Mouse (Mus musculus) gastrocnemius, postnatal 36 days (tissue): ENCODE data around the gene Rpap3. TPM values are rescaled to one million over a fixed set of nuclear protein-coding genes. Genes with fewer than 3 reads are reported as not detected.
A peak's percentile ranks its signal among the peaks of the same experiment; 100 is the strongest.
"Not testable (repeated sequence)": the region's sequence is repeated elsewhere in the genome, so short reads cannot be mapped to it uniquely, and the experiment has no call there.

Experiments used
- DNase-seq, 2 experiments: peaks; one replicate each; pipeline ENCODE4 v3.0.0; 2022
- intact Hi-C: fragments of 180-260 bp; cut with DNase I; formaldehyde crosslinking; loops from one replicate; pipeline ENCODE4 v1.15.1; 2025
- total RNA-seq, 2 experiments: library from RNA; stranded (reverse); gene quantifications; 2 replicates each; pipeline ENCODE4 v1.2.3; 2021

Rpap3 gene
- total RNA-seq, 2 experiments from 2014 or later: 9.8 to 12.4 TPM

DNA sequence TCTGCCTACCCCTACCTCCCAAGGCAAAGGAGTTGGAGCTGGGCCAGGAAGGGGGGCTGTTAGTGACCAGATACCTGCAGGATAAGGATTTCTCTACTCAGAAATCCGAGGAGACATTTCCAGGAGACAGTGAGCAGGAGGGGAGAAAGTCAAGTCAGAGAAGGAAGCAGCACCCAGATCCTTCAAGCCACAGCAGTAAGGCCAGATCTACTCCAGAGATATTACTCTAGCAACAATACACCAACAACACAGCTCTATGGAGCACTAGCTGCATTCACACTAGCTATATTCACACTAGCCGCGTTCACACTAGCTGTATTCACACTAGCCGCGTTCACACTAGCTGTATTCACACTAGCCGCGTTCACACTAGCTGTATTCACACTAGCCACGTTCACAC is 9.5 kb upstream of the Rpap3 start:
- DNase-seq: no peak
- intact Hi-C loops: loop anchor here (5.0 kb wide), 1 partner anchor 237 kb away; no protein-coding TSS in a partner anchor

DNA sequence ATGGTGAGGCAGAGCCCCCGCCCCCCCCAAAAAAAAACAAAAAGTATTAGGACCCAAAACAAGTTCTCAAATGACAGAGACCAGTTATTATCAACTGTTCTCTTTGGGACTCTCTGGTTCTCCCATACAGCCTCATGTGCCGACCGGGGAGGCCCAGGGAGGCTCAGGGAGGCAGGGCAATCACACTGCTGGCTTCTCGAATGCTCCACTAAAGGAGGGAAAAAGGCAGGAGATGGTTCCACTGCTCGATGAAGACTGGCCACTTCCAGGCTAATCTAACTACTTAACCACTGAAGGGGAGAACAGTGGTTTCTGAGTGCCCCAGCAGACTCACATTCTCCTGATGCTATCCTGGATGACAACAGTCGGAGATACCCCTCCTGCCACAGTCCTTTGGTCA is 6.9 kb upstream of the Rpap3 start:
- DNase-seq: no peak
- intact Hi-C loops: no loop called here

GRCm38 (mm10) chr15:97710906-97711305 is 5.3 kb upstream of the Rpap3 start:
- DNase-seq: no peak
- intact Hi-C loops: loop anchor here (2.0 kb wide), 1 partner anchor 144 kb away; no protein-coding TSS in a partner anchor

GRCm38 (mm10) chr15:97696616-97697015 is 9.0 kb downstream of the Rpap3 start:
- no peak for DNase-seq
- intact Hi-C loops: no loop called here

GRCm38 (mm10) chr15:97693411-97693810 is 12.2 kb downstream of the Rpap3 start:
- intact Hi-C loops: no loop called here
- DNase-seq: no peak

DNA sequence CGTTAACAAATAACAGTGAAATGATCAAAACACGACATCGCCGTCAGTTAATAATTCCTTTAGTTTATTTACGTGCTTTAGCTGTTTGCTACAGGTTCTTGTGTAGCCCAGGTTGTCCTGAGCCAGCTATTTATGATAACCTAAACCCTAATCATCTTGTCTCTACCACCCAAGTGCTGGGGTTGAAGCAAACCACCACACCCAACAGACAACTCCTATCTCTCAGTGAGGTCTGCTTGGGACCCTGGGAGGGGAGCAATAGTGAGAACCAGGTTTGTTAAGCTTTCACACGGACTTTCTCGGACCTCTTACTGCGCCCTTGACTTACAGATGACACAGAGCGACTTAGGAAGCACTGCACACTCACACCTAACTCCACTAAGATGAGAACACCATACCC is 21.5 kb downstream of the Rpap3 start:
- intact Hi-C loops: no loop called here
- no peak for DNase-seq

GRCm38 (mm10) chr15:97682053-97682452 is 23.6 kb downstream of the Rpap3 start:
- intact Hi-C loops: no loop called here
- DNase-seq: no peak

- intact Hi-C loops: no loop called here
- DNase-seq: peak in 1 of 2 experiments; percentile 17
Observed at GRCm38 (mm10) chr15:97679991-97680681, 25.5 kb downstream of the Rpap3 start.

GRCm38 (mm10) chr15:97677341-97677740 is 28.3 kb downstream of the Rpap3 start:
- intact Hi-C loops: no loop called here
- DNase-seq: no peak

- intact Hi-C loops: no loop called here
- no peak for DNase-seq
Observed at GRCm38 (mm10) chr15:97675927-97676326, 29.7 kb downstream of the Rpap3 start.

DNA sequence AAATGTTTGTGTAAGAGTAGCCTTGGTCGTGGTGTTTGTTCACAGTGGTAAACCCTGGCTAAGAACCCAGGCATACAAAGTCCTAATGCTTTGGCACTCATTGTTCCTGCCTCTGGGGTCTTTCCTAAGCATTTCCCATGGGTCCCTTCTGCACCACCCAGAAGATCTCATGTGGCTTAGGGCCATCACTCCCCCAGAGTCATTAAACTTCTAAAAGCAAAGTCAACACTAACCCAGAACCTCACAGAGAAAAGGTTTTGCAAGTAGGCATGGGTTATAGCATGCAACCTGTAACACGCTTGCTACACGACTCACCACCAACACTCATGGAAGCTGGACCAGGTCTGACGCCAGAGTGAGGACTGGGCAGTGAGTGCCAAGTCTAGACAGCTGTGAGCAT is 31.2 kb downstream of the Rpap3 start:
- DNase-seq: no peak
- intact Hi-C loops: no loop called here

DNA sequence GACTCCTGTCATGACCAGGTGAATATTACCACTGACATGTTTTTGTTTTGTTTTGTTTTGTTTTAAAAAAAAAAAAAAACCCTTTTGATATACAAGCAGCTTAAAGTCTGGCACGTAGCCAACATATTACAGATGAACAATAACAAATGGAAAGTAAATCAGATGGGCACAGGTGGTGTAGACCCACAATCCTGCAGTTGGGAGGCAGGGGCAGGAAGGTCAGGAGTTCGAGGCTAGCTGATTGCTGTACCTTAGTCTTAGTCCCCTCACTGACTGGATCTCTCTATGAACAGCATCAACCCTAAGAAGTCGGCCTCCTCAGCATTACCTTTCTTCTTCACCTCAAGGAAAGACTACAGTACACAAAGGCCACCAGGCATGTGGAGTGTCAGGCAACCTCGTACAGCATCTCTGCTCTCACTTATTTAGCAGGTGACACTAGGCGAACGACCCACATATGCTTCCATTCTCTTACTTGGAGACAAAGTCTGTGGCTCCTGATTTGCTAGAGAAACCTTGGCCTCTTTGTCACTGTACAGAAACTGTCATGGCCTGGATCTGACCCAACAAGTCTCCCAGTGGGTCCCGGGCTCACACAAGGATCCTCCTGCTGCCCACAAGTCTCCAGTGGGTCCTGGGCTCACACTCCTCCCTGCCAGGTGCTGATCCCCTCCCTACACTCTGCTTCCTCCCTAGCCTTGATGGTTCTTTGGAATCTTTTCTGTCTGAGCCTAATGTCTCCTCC is 32.2 kb downstream of the Rpap3 start:
- DNase-seq: no peak
- intact Hi-C loops: no loop called here

- no peak for DNase-seq
- intact Hi-C loops: no loop called here
Observed at GRCm38 (mm10) chr15:97672211-97672765, 33.3 kb downstream of the Rpap3 start.

- no peak for DNase-seq
- intact Hi-C loops: no loop called here
Observed at GRCm38 (mm10) chr15:97670554-97670953, 35.1 kb downstream of the Rpap3 start.

- intact Hi-C loops, DNase-seq: not testable (repeated sequence)
Observed at GRCm38 (mm10) chr15:97668158-97668877, 37.3 kb downstream of the Rpap3 start.

DNA sequence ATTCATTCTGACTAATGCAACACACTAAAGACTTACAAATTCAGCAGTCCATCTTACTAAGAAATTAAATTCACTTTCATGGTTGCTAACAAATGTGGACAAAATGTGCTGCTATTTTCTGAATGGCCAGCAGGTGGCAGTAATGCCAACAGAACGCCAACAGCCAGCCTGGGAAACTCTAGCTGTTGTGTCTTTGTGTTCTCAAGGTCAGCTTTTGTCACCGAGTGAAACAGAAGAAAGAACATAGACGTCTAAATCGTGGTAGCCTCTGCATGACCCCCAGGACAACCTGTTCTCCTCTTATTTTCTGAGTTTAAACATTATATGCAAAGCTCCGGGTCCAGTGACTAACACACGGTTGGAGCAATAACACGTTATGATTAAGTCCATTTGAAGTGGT is 38.2 kb downstream of the Rpap3 start:
- intact Hi-C loops: no loop called here
- DNase-seq: peak in 1 of 2 experiments; percentile 23

DNA sequence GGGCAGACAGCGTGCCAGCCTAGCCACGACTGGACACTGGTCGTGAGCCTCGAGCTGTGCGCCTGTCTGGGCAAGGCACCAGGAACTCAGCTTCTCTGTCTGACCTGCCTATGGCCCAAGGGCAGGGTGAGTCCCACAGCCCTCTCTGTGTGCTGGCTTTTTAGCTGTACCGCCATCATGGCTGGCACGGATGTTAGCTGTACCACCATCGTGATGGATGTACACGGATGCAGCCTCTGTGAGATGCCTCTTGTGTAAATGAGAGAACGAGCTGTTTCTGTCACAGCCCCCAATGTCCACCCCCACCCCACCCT is 39.2 kb downstream of the Rpap3 start:
- intact Hi-C loops: no loop called here
- no peak for DNase-seq

DNA sequence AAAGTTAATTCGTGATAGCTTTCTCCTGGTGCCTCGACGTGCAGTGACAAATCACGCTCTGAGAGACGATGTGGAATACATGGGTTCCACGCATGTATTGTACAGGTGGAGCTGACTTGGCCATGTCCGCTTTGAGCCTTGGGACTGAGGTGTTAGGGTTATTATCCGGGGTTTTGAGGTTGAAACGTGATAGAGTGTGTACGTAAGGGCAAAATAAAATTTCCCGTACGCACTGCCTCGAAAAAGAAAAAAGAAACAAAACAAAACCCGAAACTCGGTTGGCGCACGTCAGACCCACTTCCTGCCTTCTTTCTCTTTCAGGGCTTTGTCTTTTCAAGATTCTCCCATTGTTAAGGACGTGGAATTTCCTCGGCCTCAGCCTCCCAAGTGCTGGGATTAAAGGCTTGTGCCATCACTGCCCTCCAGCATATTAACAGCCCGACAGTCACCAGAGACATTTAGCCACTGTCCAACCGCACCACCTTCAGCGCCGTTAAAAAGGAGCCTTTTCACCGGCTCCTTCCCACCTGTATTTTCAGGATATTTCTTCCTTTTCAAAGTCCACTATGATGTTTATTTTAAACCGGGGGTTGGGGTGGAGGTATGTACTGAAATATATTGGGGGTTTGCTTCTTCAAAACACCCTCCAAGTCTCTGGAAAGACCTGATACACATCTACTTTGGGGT is 39.7 kb downstream of the Rpap3 start:
- intact Hi-C loops: no loop called here

DNA sequence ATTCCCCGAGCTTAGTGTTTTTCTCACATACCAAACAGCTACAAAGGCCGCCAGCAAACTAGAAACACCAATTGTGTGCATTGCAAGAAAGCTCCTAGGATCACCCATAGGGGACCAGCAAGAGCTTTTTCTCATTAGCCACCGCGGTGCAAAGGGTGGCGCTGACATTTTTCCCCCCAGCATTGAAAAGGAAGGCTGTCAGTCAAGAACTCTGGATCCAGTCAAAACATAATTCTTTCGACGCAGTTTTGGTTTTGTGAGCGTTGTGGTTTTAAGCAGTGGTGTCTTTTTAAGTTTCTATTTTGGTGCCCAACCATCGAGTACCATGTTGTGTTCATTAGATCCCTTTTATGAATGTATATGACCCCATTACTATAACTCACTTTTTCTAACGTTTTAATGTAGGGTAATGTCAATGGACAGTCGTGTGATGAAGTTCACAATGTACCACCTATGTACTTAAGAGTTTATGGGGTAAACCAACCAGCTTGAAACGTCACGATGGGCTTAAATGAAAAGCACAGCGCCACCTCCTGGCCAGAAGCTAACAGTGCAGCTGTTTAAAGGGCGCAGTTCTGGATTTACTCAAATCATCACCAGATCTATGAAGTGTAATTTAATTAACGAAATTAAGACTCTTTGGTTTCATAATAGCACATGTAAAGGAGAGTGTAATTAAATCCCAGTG is 40.5 kb downstream of the Rpap3 start:
- no peak for DNase-seq
- intact Hi-C loops: no loop called here

More for the DNA sequence above, 39.7 kb downstream of the Rpap3 start:
- no peak for DNase-seq
